ENCODE assay signal across 8 mouse cellular contexts in genomic region chr4:133829281-133830070, GRCm38 (mm10). TPM values are rescaled to one million over a fixed set of nuclear protein-coding genes. Genes with fewer than 3 reads are reported as not detected.
DNase-seq lines count a peak whose midpoint lies in the region; ATAC-seq and TF ChIP-seq lines count a peak whose summit lies in the region.

No protein-coding gene starts in this region.

- DNase-seq in hindbrain, embryonic 10.5 days (ENCODE audit: low spot score) = peak; percentile 78
- peak; percentile 71 to 90 for DNase-seq in heart, adult 18-20 months
- peak; percentile 84 for DNase-seq in kidney, adult 2 months
- peak; percentile 88 for DNase-seq in midbrain, embryonic 14.5 days
- DNase-seq in spleen, adult 2 months (ENCODE audit: low read depth in 1 of 2, low spot score in 2 of 2) = peak; percentile 61 to 77

- no peak overlapping the region for H3K4me2 ChIP-seq in hindbrain, embryonic 16.5 days (ENCODE audit: low read length)
- H3K4me2 ChIP-seq in limb, embryonic 12.5 days = peak overlapping the region; percentile 41
- H3K4me2 ChIP-seq in midbrain, embryonic 14.5 days (ENCODE audit: low read length) = no peak overlapping the region

- ATAC-seq in hindbrain, embryonic 16.5 days = no peak
- peak; percentile 65 for ATAC-seq in common myeloid progenitor, adult 5-6 weeks (replicated peaks; ENCODE audit: low read depth, poor library complexity, severe bottlenecking)
- no peak for ATAC-seq in limb, embryonic 12.5 days (ENCODE audit: insufficient number of reproducible peaks, insufficient read depth, low FRiP score, low TSS enrichment, low read depth)
- no peak for ATAC-seq in midbrain, embryonic 14.5 days (ENCODE audit: low FRiP score, low TSS enrichment)

- TF ChIP-seq POLR2A in kidney, adult 2 months (IDR thresholded peaks at IDR 0.05; ENCODE audit: low read depth, low read length) = no peak
- no peak for TF ChIP-seq POLR2A in spleen, adult 2 months (IDR thresholded peaks at IDR 0.05; ENCODE audit: low read depth, low read length)

- no peaks in the 10 kb centered on the region for H3K9me3 ChIP-seq in hindbrain, embryonic 10.5 days
- no peaks in the 10 kb centered on the region for H3K9me3 ChIP-seq in hindbrain, embryonic 16.5 days (ENCODE audit: control insufficient read depth, low read length)
- no peaks in the 10 kb centered on the region for H3K9me3 ChIP-seq in limb, embryonic 12.5 days
- H3K9me3 ChIP-seq in midbrain, embryonic 14.5 days (ENCODE audit: control insufficient read depth, low read length) = no peaks in the 10 kb centered on the region

- WGBS in hindbrain, embryonic 10.5 days = 4% methylated on average over 10 of the region's 10 CpGs
- 3% methylated on average over 10 of the region's 10 CpGs for WGBS in hindbrain, embryonic 16.5 days
- 12% methylated on average over 10 of the region's 10 CpGs for WGBS in kidney, adult 2 months
- 4% methylated on average over 10 of the region's 10 CpGs for WGBS in limb, embryonic 12.5 days
- WGBS in midbrain, embryonic 14.5 days = 4% methylated on average over 10 of the region's 10 CpGs
- 12% methylated on average over 10 of the region's 10 CpGs for WGBS in spleen, adult 2 months

- H3K4me1 ChIP-seq in hindbrain, embryonic 10.5 days (replicated peaks) = peaks cover 23% of the 10 kb centered on the region
- H3K4me1 ChIP-seq in hindbrain, embryonic 16.5 days (ENCODE audit: control insufficient read depth, insufficient read depth, low read depth, low read length) = no peaks in the 10 kb centered on the region
- H3K4me1 ChIP-seq in kidney, adult 2 months (ENCODE audit: control insufficient read depth, insufficient read depth, low read length) = peaks cover 4% of the 10 kb centered on the region; the same call in 1 of the 2 replicates
- peaks cover 16% of the 10 kb centered on the region for H3K4me1 ChIP-seq in limb, embryonic 12.5 days (replicated peaks)
- H3K4me1 ChIP-seq in midbrain, embryonic 14.5 days (ENCODE audit: control insufficient read depth, insufficient read depth, low read length) = peaks cover 8% of the 10 kb centered on the region; the same call in 1 of the 2 replicates
- peaks cover 9% of the 10 kb centered on the region; the same call in 1 of the 2 replicates for H3K4me1 ChIP-seq in spleen, adult 2 months (ENCODE audit: control insufficient read depth, insufficient read depth, insufficient read length)

- TF ChIP-seq CTCF in kidney, adult 2 months (conservative IDR thresholded peaks at IDR 0.05; ENCODE audit: insufficient read depth, insufficient read length, low read depth, low read length) = peak; percentile 80
- TF ChIP-seq CTCF in spleen, adult 2 months (IDR thresholded peaks at IDR 0.05; ENCODE audit: extremely low read depth, insufficient read depth, insufficient read length, insufficient replicate concordance) = peak; percentile 70; the same call in 1 of the 2 replicates

- no peak overlapping the region for H3K9ac ChIP-seq in hindbrain, embryonic 16.5 days (ENCODE audit: low read depth, low read length)
- H3K9ac ChIP-seq in limb, embryonic 12.5 days (replicated peaks) = 0 out of 2 replicates have a peak overlapping the region, but pooled peaks have one; percentile 2
- no peak overlapping the region for H3K9ac ChIP-seq in midbrain, embryonic 14.5 days (replicated peaks; ENCODE audit: low read length)

- H3K27ac ChIP-seq in hindbrain, embryonic 10.5 days = peak overlapping the region; percentile 75; the same call in 1 of the 2 replicates
- H3K27ac ChIP-seq in hindbrain, embryonic 16.5 days (ENCODE audit: low read depth, low read length) = no peak overlapping the region
- H3K27ac ChIP-seq in kidney, adult 2 months (ENCODE audit: insufficient read depth, low read depth, low read length) = no peak overlapping the region
- no peak overlapping the region for H3K27ac ChIP-seq in limb, embryonic 12.5 days
- no peak overlapping the region for H3K27ac ChIP-seq in midbrain, embryonic 14.5 days (replicated peaks; ENCODE audit: low read depth, low read length)
- no peak overlapping the region for H3K27ac ChIP-seq in spleen, adult 2 months (ENCODE audit: insufficient read depth, low read length)

- 0 out of 2 replicates have a peak overlapping the region, but pooled peaks have one; percentile 27 for H3K4me3 ChIP-seq in hindbrain, embryonic 10.5 days
- H3K4me3 ChIP-seq in hindbrain, embryonic 16.5 days (ENCODE audit: low read length) = no peak overlapping the region
- no peak overlapping the region for H3K4me3 ChIP-seq in kidney, adult 2 months (ENCODE audit: insufficient read depth, low read depth, low read length)
- no peak overlapping the region for H3K4me3 ChIP-seq in limb, embryonic 12.5 days (replicated peaks)
- H3K4me3 ChIP-seq in midbrain, embryonic 14.5 days (replicated peaks; ENCODE audit: low read depth, low read length) = no peak overlapping the region
- H3K4me3 ChIP-seq in spleen, adult 2 months (ENCODE audit: extremely low read depth, insufficient read depth, insufficient read length) = no peak overlapping the region

- peaks cover 11% of the 10 kb centered on the region; the same call in 1 of the 2 replicates for H3K27me3 ChIP-seq in hindbrain, embryonic 10.5 days (ENCODE audit: insufficient read depth, poor library complexity, severe bottlenecking)
- no peaks in the 10 kb centered on the region for H3K27me3 ChIP-seq in hindbrain, embryonic 16.5 days (replicated peaks; ENCODE audit: control insufficient read depth, insufficient read depth, low read length)
- no peaks in the 10 kb centered on the region for H3K27me3 ChIP-seq in kidney, adult 2 months (replicated peaks; ENCODE audit: control insufficient read depth, insufficient read depth, low read length)
- H3K27me3 ChIP-seq in limb, embryonic 12.5 days = peaks cover 20% of the 10 kb centered on the region
- H3K27me3 ChIP-seq in midbrain, embryonic 14.5 days (ENCODE audit: control insufficient read depth, insufficient read depth, low read length) = no peaks in the 10 kb centered on the region
- H3K27me3 ChIP-seq in spleen, adult 2 months (ENCODE audit: control insufficient read depth, insufficient read depth, low read length) = no peaks in the 10 kb centered on the region

- no peaks in the 10 kb centered on the region for H3K36me3 ChIP-seq in hindbrain, embryonic 10.5 days
- no peaks in the 10 kb centered on the region for H3K36me3 ChIP-seq in hindbrain, embryonic 16.5 days (ENCODE audit: control insufficient read depth, insufficient read depth, low read length)
- H3K36me3 ChIP-seq in kidney, adult 2 months (ENCODE audit: control insufficient read depth, insufficient read depth, low read length) = no peaks in the 10 kb centered on the region
- H3K36me3 ChIP-seq in limb, embryonic 12.5 days = no peaks in the 10 kb centered on the region
- H3K36me3 ChIP-seq in midbrain, embryonic 14.5 days (ENCODE audit: control insufficient read depth, insufficient read depth, low read length) = no peaks in the 10 kb centered on the region
- no peaks in the 10 kb centered on the region for H3K36me3 ChIP-seq in spleen, adult 2 months (ENCODE audit: control insufficient read depth, insufficient read depth, low read length)

RNA-seq across cellular contexts. Expression of gene Rps6ka1, which starts 58.1 kb away (rescaled TPM):
- polyA plus RNA-seq in hindbrain, embryonic 10.5 days (2016; fragmentation: Nextera tagmentation; extraction: Ambion mirVana) = 35.6 and 38.9 TPM in 2 replicates
- 25.7 and 28.2 TPM in 2 replicates for polyA plus RNA-seq in hindbrain, embryonic 16.5 days (2015; fragmentation: Nextera tagmentation; extraction: Ambion mirVana)
- 62.2 and 80.0 TPM in 2 replicates for total RNA-seq in common myeloid progenitor, adult 5-6 weeks (2017)
- 1 to 10 TPM; 4.4 to 6.2 TPM for total RNA-seq in heart, adult 18-20 months (2021)
- 29.4 and 30.9 TPM in 2 replicates for polyA plus RNA-seq in kidney, adult 2 months (2012; rRNA removed)
- polyA plus RNA-seq in limb, embryonic 12.5 days (2016; fragmentation: Nextera tagmentation; extraction: Ambion mirVana) = 47.9 and 50.0 TPM in 2 replicates
- 18.8 and 22.0 TPM in 2 replicates for polyA plus RNA-seq in midbrain, embryonic 14.5 days (2014; fragmentation: Nextera tagmentation; extraction: Ambion mirVana)
- 76.6 and 98.9 TPM in 2 replicates for polyA plus RNA-seq in spleen, adult 2 months (2012; rRNA removed)
